Mouse (Mus musculus) hindbrain, embryonic 12.5 days (tissue): ENCODE results near the gene Btn2a2. TPM values are rescaled to one million over a fixed set of nuclear protein-coding genes. Genes with fewer than 3 reads are reported as not detected.

ENCODE experiments used
- ATAC-seq: fragments of 200-750 bp; cut with Nextera tagmentation; 2 replicates; pipeline ENCODE4 v1.8.0; 2017; ENCODE audit warnings: moderate TSS enrichment; ENCODE audit not compliant: low FRiP score
- H3K27ac ChIP-seq: fragments of 300-500 bp; sonication (generic); 2 replicates; pipeline ENCODE4 v1.5.1; 2016; ENCODE audit warnings: mild to moderate bottlenecking
- H3K27me3 ChIP-seq: fragments of 300-500 bp; sonication (generic); 2 replicates; pipeline ENCODE4 v1.6.1; 2016; ENCODE audit warnings: mild to moderate bottlenecking
- H3K36me3 ChIP-seq: fragments of 300-500 bp; sonication (generic); 2 replicates; pipeline ENCODE4 v1.6.1; 2016; ENCODE audit warnings: mild to moderate bottlenecking
- H3K4me1 ChIP-seq: fragments of 300-500 bp; sonication (generic); 2 replicates; pipeline ENCODE4 v1.6.1; 2016
- H3K4me2 ChIP-seq: fragments of 300-500 bp; sonication (generic); replicated peaks from 2 replicates; pipeline ENCODE4 v1.6.1; 2016; ENCODE audit warnings: mild to moderate bottlenecking
- H3K4me3 ChIP-seq: fragments of 300-500 bp; sonication (generic); 2 replicates; pipeline ENCODE4 v1.5.1; 2016; ENCODE audit warnings: mild to moderate bottlenecking
- H3K9ac ChIP-seq: fragments of 300-500 bp; sonication (generic); 2 replicates; pipeline ENCODE4 v1.6.1; 2016; ENCODE audit warnings: mild to moderate bottlenecking, moderate library complexity
- H3K9me3 ChIP-seq: fragments of 300-500 bp; sonication (generic); replicated peaks from 2 replicates; pipeline ENCODE4 v1.6.1; 2016; ENCODE audit warnings: mild to moderate bottlenecking
- WGBS: fragments of 180-500 bp; shearing (Covaris S2); methylation state at CpG from one replicate; pipeline ENCODE4 v1.1.7; 2016; 5-methylcytosine and 5-hydroxymethylcytosine counted together
- polyA plus RNA-seq: library from polyadenylated mRNA; unstranded; fragments of >200 nt; fragmentation: Nextera tagmentation; extraction: Ambion mirVana; gene quantifications from 2 replicates; pipeline ENCODE4 v1.2.1, GENCODE M21; 2016

Gene Btn2a2
- polyA plus RNA-seq, 1 experiment from 2014 or later, result 0.34 TPM

GRCm38 (mm10) chr13:23518295-23518603 lies 29.6 kb upstream of the Btn2a2 start:
- H3K9me3 ChIP-seq, result no peaks in the 10 kb centered on the region
- H3K9ac ChIP-seq, result no peak overlapping the region
- H3K4me3 ChIP-seq, result peak overlapping the region; percentile 41
- H3K4me2 ChIP-seq, result peak overlapping the region; percentile 68
- H3K27me3 ChIP-seq, result no peaks in the 10 kb centered on the region
- WGBS, result 1% methylated on average over 6 of the region's 6 CpGs
- H3K36me3 ChIP-seq, result no peaks in the 10 kb centered on the region
- 0 out of 2 replicates have a peak, but pooled peaks have one; percentile 8 for ATAC-seq
- no peak overlapping the region for H3K27ac ChIP-seq
- peaks cover 3% of the 10 kb centered on the region; the same call in 1 of the 2 replicates for H3K4me1 ChIP-seq

GRCm38 (mm10) chr13:23517603-23518294 lies 29.1 kb upstream of the Btn2a2 start:
- no peak overlapping the region for H3K9ac ChIP-seq
- H3K9me3 ChIP-seq, result no peaks in the 10 kb centered on the region
- under 1% methylated on average over 27 of the region's 27 CpGs for WGBS
- no peaks in the 10 kb centered on the region for H3K36me3 ChIP-seq
- ATAC-seq, result peak; percentile 85
- H3K27me3 ChIP-seq, result no peaks in the 10 kb centered on the region
- H3K4me1 ChIP-seq, result peaks cover 3% of the 10 kb centered on the region; the same call in 1 of the 2 replicates
- H3K4me3 ChIP-seq, result peak overlapping the region; percentile 41
- H3K4me2 ChIP-seq, result peak overlapping the region; percentile 68
- no peak overlapping the region for H3K27ac ChIP-seq

- WGBS, result under 1% methylated on average over 19 of the region's 19 CpGs
- H3K27ac ChIP-seq, result no peak overlapping the region
Observed at GRCm38 (mm10) chr13:23516822-23517602, 28.4 kb upstream of the Btn2a2 start.

GRCm38 (mm10) chr13:23515826-23516620 lies 27.4 kb upstream of the Btn2a2 start:
- ATAC-seq, result no peak
- Histone ChIP-seq H3K4me1 (peaks cover 3% of the 10 kb centered on the region; the same call in 1 of the 2 replicates), H3K9me3 (no peaks in the 10 kb centered on the region), H3K4me2 (peak overlapping the region; percentile 68), H3K27me3 (no peaks in the 10 kb centered on the region), H3K4me3 (peak overlapping the region; percentile 31), H3K9ac (peak overlapping the region; percentile 39; the same call in 1 of the 2 replicates), H3K27ac (no peak overlapping the region), H3K36me3 (no peaks in the 10 kb centered on the region)
- WGBS, result 52% methylated on average over 15 of the region's 15 CpGs

More at GRCm38 (mm10) chr13:23516822-23517602, 28.4 kb upstream of the Btn2a2 start:
- Histone ChIP-seq H3K27me3 (no peaks in the 10 kb centered on the region), H3K4me1 (peaks cover 3% of the 10 kb centered on the region; the same call in 1 of the 2 replicates), H3K9me3 (no peaks in the 10 kb centered on the region), H3K4me2 (peak overlapping the region; percentile 68), H3K36me3 (no peaks in the 10 kb centered on the region), H3K9ac (0 out of 2 replicates have a peak overlapping the region, but pooled peaks have one; percentile 18), H3K4me3 (peak overlapping the region; percentile 41)
- peak; percentile 67 for ATAC-seq

DNA sequence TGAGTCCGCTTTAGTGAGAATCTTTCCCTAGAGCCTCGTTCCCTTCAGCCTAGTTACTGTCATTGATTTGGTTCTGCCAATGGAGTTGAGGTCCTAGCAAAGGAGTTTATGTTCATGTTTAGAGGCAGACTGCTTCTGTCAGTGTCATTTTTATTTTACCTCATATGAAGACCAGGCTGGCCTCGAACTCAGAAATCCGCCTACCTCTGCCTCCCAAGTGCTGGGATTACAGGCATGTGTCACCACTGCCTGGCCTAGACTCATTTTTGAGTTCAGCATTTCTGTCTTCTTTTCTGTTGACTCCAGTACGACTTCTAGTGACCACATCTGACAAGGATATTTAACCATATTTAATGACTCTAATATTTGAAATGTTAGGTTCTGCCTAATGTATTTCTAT lies 26.6 kb upstream of the Btn2a2 start:
- 75% methylated on average over 5 of the region's 5 CpGs for WGBS
- Histone ChIP-seq H3K4me2 (no peak overlapping the region), H3K4me3 (no peak overlapping the region), H3K9me3 (no peaks in the 10 kb centered on the region), H3K36me3 (no peaks in the 10 kb centered on the region), H3K4me1 (peaks cover 3% of the 10 kb centered on the region; the same call in 1 of the 2 replicates), H3K27ac (no peak overlapping the region), H3K27me3 (no peaks in the 10 kb centered on the region), H3K9ac (no peak overlapping the region)
- ATAC-seq, result no peak

DNA sequence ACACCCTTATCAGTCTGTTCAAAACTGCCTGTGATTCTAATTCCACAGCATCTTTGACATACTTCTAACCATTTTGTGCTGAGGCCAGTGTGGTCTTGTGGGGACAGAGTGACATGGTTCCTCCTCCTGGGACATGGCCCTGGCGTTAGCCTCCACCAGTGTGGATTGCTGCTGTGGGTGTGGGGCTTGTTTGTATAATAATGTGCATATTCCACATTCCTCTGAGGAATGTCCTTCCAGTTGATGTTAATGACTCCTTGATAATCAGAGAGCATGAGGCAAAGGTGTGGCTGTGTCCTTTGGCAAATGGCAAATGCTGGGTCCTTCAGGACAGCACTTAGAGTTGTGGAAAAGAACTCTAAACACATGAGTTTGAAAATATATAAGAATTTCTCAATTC lies 24.9 kb upstream of the Btn2a2 start:
- Histone ChIP-seq H3K9ac (no peak overlapping the region), H3K4me3 (no peak overlapping the region), H3K4me1 (0 out of 2 replicates have a peak, but pooled peaks cover 3% of the 10 kb centered on the region), H3K36me3 (no peaks in the 10 kb centered on the region), H3K9me3 (no peaks in the 10 kb centered on the region), H3K27ac (no peak overlapping the region), H3K27me3 (no peaks in the 10 kb centered on the region), H3K4me2 (no peak overlapping the region)
- ATAC-seq, result no peak
- WGBS, result 84% methylated on average over 1 of the region's 1 CpGs

- Histone ChIP-seq H3K27ac (no peak overlapping the region), H3K9me3 (no peaks in the 10 kb centered on the region), H3K36me3 (no peaks in the 10 kb centered on the region), H3K27me3 (no peaks in the 10 kb centered on the region), H3K4me1 (peaks cover 6% of the 10 kb centered on the region; the same call in 1 of the 2 replicates), H3K9ac (no peak overlapping the region), H3K4me3 (no peak overlapping the region), H3K4me2 (no peak overlapping the region)
- no peak for ATAC-seq
- WGBS, result 30% methylated on average over 1 of the region's 1 CpGs
Observed at GRCm38 (mm10) chr13:23510127-23510526, 21.5 kb upstream of the Btn2a2 start.

GRCm38 (mm10) chr13:23506819-23507515 lies 18.3 kb upstream of the Btn2a2 start:
- Histone ChIP-seq H3K27me3 (no peaks in the 10 kb centered on the region), H3K4me2 (peak overlapping the region; percentile 51; the same call in 1 of the 2 replicates), H3K36me3 (no peaks in the 10 kb centered on the region), H3K9ac (no peak overlapping the region), H3K27ac (no peak overlapping the region), H3K9me3 (no peaks in the 10 kb centered on the region), H3K4me1 (peaks cover 6% of the 10 kb centered on the region; the same call in 1 of the 2 replicates), H3K4me3 (no peak overlapping the region)
- ATAC-seq, result no peak
- 15% methylated on average over 14 of the region's 14 CpGs for WGBS

- no peak for ATAC-seq
- H3K27ac ChIP-seq, result no peak overlapping the region
- H3K27me3 ChIP-seq, result peaks cover 3% of the 10 kb centered on the region; the same call in 1 of the 2 replicates
- H3K4me3 ChIP-seq, result no peak overlapping the region
- no peak overlapping the region for H3K9ac ChIP-seq
- no peaks in the 10 kb centered on the region for H3K9me3 ChIP-seq
- no peaks in the 10 kb centered on the region for H3K36me3 ChIP-seq
- 2% methylated on average over 13 of the region's 13 CpGs for WGBS
- peak overlapping the region; percentile 51 for H3K4me2 ChIP-seq
- peaks cover 6% of the 10 kb centered on the region; the same call in 1 of the 2 replicates for H3K4me1 ChIP-seq
Observed at GRCm38 (mm10) chr13:23506351-23506750, 17.7 kb upstream of the Btn2a2 start.

DNA sequence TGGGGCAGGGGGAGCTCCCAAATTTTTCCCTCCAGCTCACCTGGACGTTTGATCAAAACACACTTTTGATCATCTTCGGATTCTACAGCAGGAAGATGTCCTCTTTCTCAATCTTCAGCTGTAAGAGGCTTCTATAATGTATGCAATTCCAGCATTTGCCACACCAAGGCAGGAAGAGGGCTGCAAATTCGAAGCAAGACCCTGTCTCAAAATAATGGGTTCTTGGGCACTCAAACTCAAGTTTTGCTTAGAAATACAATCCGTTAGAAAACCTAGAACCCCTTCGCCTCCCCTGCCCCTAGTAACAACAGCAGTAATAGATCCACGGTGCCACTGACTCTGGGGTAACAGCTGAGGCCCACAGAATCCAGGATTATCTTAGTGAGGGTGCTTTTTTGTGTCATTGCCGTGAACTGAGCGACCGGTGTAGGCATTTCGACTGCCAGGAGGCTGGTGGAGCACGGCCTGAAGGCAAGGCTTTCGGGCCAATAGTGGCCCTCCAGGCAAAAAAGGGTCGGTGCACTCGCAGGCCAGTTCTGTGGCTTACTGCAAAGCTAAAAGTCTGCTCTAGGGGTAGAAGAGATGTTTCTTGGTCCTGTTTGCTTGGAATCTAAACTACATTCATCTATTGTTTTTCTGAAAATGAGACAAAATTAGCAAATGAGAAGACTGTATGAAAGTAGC lies 17.1 kb upstream of the Btn2a2 start:
- WGBS, result 4% methylated on average over 14 of the region's 14 CpGs
- ATAC-seq, result no peak

DNA sequence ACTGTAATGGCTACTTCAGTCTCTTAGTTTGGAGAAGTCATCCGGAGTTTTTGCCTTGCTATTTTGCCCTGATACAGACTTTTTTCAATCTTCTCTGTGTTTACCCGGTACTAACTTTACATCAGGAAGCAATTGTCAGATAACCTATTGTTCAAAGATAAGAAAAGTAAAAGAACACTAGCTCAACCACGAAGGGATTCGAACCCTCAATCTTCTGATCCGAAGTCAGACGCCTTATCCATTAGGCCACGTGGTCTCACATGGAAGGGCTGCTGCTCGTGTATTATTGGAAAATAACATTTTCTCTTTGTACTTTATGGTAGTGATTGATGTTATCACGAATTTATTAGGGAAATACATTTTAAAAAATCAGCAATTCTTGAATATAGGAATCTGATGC lies 15.1 kb upstream of the Btn2a2 start:
- ATAC-seq, result no peak
- peak overlapping the region; percentile 2; the same call in 1 of the 2 replicates for H3K4me2 ChIP-seq
- peaks cover 8% of the 10 kb centered on the region; the same call in 1 of the 2 replicates for H3K27me3 ChIP-seq
- H3K4me1 ChIP-seq, result peaks cover 7% of the 10 kb centered on the region; the same call in 1 of the 2 replicates
- no peak overlapping the region for H3K27ac ChIP-seq
- H3K9ac ChIP-seq, result no peak overlapping the region
- no peaks in the 10 kb centered on the region for H3K36me3 ChIP-seq
- no peak overlapping the region for H3K4me3 ChIP-seq
- 1% methylated on average over 9 of the region's 9 CpGs for WGBS
- no peaks in the 10 kb centered on the region for H3K9me3 ChIP-seq

More for the DNA sequence above, 17.1 kb upstream of the Btn2a2 start:
- Histone ChIP-seq H3K4me3 (peak overlapping the region; percentile 20), H3K27ac (peak overlapping the region; percentile 17; the same call in 1 of the 2 replicates), H3K9me3 (no peaks in the 10 kb centered on the region), H3K36me3 (no peaks in the 10 kb centered on the region), H3K4me1 (peaks cover 6% of the 10 kb centered on the region; the same call in 1 of the 2 replicates), H3K4me2 (peak overlapping the region; percentile 51), H3K9ac (no peak overlapping the region), H3K27me3 (peaks cover 3% of the 10 kb centered on the region; the same call in 1 of the 2 replicates)
